10 mouse cellular contexts compared by ENCODE assay signal in genomic region chrX:6091547-6091946, GRCm38 (mm10). TPM values are rescaled to one million over a fixed set of nuclear protein-coding genes. Genes with fewer than 3 reads are reported as not detected.
DNase-seq lines count a peak whose midpoint lies in the region; ATAC-seq and TF ChIP-seq lines count a peak whose summit lies in the region.
"Had no signal": no experiment of that assay in that cellular context is flagged by ENCODE, and none has a peak within 500 bp of the region (broad histone marks: within the 10 kb centered on the region; RNA-seq: fewer than 3 reads in every experiment).

No protein-coding gene starts in this region.

- H3K9me3 ChIP-seq in heart, embryonic 15.5 days (replicated peaks): no peaks in the 10 kb centered on the region
- H3K9me3 ChIP-seq in ES-Bruce4 (replicated peaks; ENCODE audit: control insufficient read depth, insufficient read depth, low read length, poor library complexity, severe bottlenecking): no peaks in the 10 kb centered on the region
- no peaks in the 10 kb centered on the region for H3K9me3 ChIP-seq in forebrain, embryonic 11.5 days (ENCODE audit: control insufficient read depth, low read length)
- H3K9me3 ChIP-seq in limb, embryonic 10.5 days (replicated peaks): no peaks in the 10 kb centered on the region

- H3K4me3 ChIP-seq in heart, embryonic 15.5 days: peak overlapping the region; percentile 48
- no peak overlapping the region for H3K4me3 ChIP-seq in heart, adult 2 months
- H3K4me3 ChIP-seq in ES-Bruce4 (ENCODE audit: low read depth, low read length): peak overlapping the region; percentile 62
- H3K4me3 ChIP-seq in forebrain, embryonic 11.5 days (ENCODE audit: low read depth, low read length): peak overlapping the region; percentile 32
- peak overlapping the region; percentile 47 for H3K4me3 ChIP-seq in limb, embryonic 10.5 days

- TF ChIP-seq CTCF in heart, adult 2 months (IDR thresholded peaks at IDR 0.05): no peak
- no peak for TF ChIP-seq CTCF in ES-Bruce4 (IDR thresholded peaks at IDR 0.05; ENCODE audit: low read depth, low read length)

- intact Hi-C loops in heart, adult 2 months (cut with DNase I): no loop called here

- DNase-seq in heart, adult 2 months: no peak
- no peak for DNase-seq in forebrain, embryonic 11.5 days (ENCODE audit: low spot score)
- DNase-seq in limb, embryonic 10.5 days (ENCODE audit: low spot score): no peak
- DNase-seq in spleen, postnatal 10 days (ENCODE audit: low spot score in 2 of 2): no peak
- no peak for DNase-seq in kidney, postnatal 10 days
- DNase-seq in thymus, postnatal 25 days: no peak

- H3K36me3 ChIP-seq in heart, embryonic 15.5 days: no peaks in the 10 kb centered on the region
- no peaks in the 10 kb centered on the region for H3K36me3 ChIP-seq in heart, adult 2 months (ENCODE audit: control insufficient read depth, insufficient read depth, low read length)
- H3K36me3 ChIP-seq in ES-Bruce4 (ENCODE audit: control insufficient read depth, insufficient read depth, low read length, poor library complexity, severe bottlenecking): no peaks in the 10 kb centered on the region
- no peaks in the 10 kb centered on the region for H3K36me3 ChIP-seq in forebrain, embryonic 11.5 days (ENCODE audit: control insufficient read depth, insufficient read depth, low read length)
- no peaks in the 10 kb centered on the region for H3K36me3 ChIP-seq in limb, embryonic 10.5 days

- H3K4me1 ChIP-seq in heart, embryonic 15.5 days (replicated peaks): no peaks in the 10 kb centered on the region
- H3K4me1 ChIP-seq in heart, adult 2 months (ENCODE audit: control insufficient read depth, insufficient read depth, low read length): no peaks in the 10 kb centered on the region
- no peaks in the 10 kb centered on the region for H3K4me1 ChIP-seq in ES-Bruce4 (ENCODE audit: control insufficient read depth, insufficient read depth, low read length)
- H3K4me1 ChIP-seq in forebrain, embryonic 11.5 days (replicated peaks; ENCODE audit: control insufficient read depth, insufficient read depth, low read length): no peaks in the 10 kb centered on the region
- H3K4me1 ChIP-seq in limb, embryonic 10.5 days: no peaks in the 10 kb centered on the region

- TF ChIP-seq POLR2A in heart, adult 2 months (IDR thresholded peaks at IDR 0.05; ENCODE audit: insufficient read depth, low read depth, low read length): no peak
- TF ChIP-seq POLR2A in ES-Bruce4 (IDR thresholded peaks at IDR 0.05; ENCODE audit: insufficient read depth, low read length): no peak

- no peak for TF ChIP-seq EP300 in heart, adult 2 months (IDR thresholded peaks at IDR 0.05; ENCODE audit: insufficient read depth, low read depth, low read length)
- no peak for TF ChIP-seq EP300 in ES-Bruce4 (IDR thresholded peaks at IDR 0.05; ENCODE audit: insufficient read depth, low read depth, low read length)

- peak overlapping the region; percentile 67 for H3K4me2 ChIP-seq in heart, embryonic 15.5 days
- H3K4me2 ChIP-seq in forebrain, embryonic 11.5 days (ENCODE audit: low read depth, low read length, severe bottlenecking): peak overlapping the region; percentile 51

- peaks cover 5% of the 10 kb centered on the region for H3K27me3 ChIP-seq in heart, embryonic 15.5 days
- no peaks in the 10 kb centered on the region for H3K27me3 ChIP-seq in heart, adult 2 months (ENCODE audit: control insufficient read depth, insufficient read depth, low read length)
- no peaks in the 10 kb centered on the region for H3K27me3 ChIP-seq in ES-Bruce4 (ENCODE audit: control insufficient read depth, insufficient read depth, low read length, poor library complexity, severe bottlenecking)
- H3K27me3 ChIP-seq in forebrain, embryonic 11.5 days (ENCODE audit: control insufficient read depth, insufficient read depth, low read length): no peaks in the 10 kb centered on the region
- H3K27me3 ChIP-seq in limb, embryonic 10.5 days (ENCODE audit: low read depth, poor library complexity, severe bottlenecking): peaks cover 11% of the 10 kb centered on the region

- H3K9ac ChIP-seq in heart, embryonic 15.5 days: no peak overlapping the region
- H3K9ac ChIP-seq in heart, adult 2 months (ENCODE audit: low read depth, low read length): no peak overlapping the region
- H3K9ac ChIP-seq in ES-Bruce4 (ENCODE audit: low read depth, poor library complexity, severe bottlenecking): no peak overlapping the region
- H3K9ac ChIP-seq in forebrain, embryonic 11.5 days (ENCODE audit: low read length): peak overlapping the region; percentile 57

- H3K27ac ChIP-seq in heart, embryonic 15.5 days: no peak overlapping the region
- no peak overlapping the region for H3K27ac ChIP-seq in heart, adult 2 months
- no peak overlapping the region for H3K27ac ChIP-seq in ES-Bruce4 (ENCODE audit: insufficient read depth, low read length)
- H3K27ac ChIP-seq in forebrain, embryonic 11.5 days (ENCODE audit: low read depth, low read length): peak overlapping the region; percentile 25; the same call in 1 of the 2 replicates
- H3K27ac ChIP-seq in limb, embryonic 10.5 days: no peak overlapping the region

- H3K79me2 ChIP-seq in heart, adult 2 months (replicated peaks; ENCODE audit: control insufficient read depth, insufficient read depth, low read length): no peaks in the 10 kb centered on the region

- 21% methylated on average over 12 of the region's 12 CpGs for WGBS in heart, embryonic 15.5 days
- 27% methylated on average over 12 of the region's 12 CpGs for WGBS in heart, adult 2 months
- WGBS in forebrain, embryonic 11.5 days: 20% methylated on average over 12 of the region's 12 CpGs
- 25% methylated on average over 12 of the region's 12 CpGs for WGBS in limb, embryonic 10.5 days

- ATAC-seq in heart, embryonic 15.5 days (replicated peaks; ENCODE audit: insufficient number of reproducible peaks, insufficient read depth, low FRiP score, low read depth): no peak
- peak; percentile 31; the same call in 1 of the 2 replicates for ATAC-seq in forebrain, embryonic 11.5 days (replicated peaks; ENCODE audit: low FRiP score)

RNA-seq across cellular contexts. Expression of gene AU022751, which starts 8.3 kb away (rescaled TPM):
- polyA plus RNA-seq in heart, embryonic 15.5 days (2015; fragmentation: Nextera tagmentation; extraction: Ambion mirVana): not detected in 2 replicates
- not detected for total RNA-seq in heart, adult 2 months (2021)
- polyA plus RNA-seq in heart, adult 2 months (2012; rRNA removed): not detected in 2 replicates
- polyA plus RNA-seq in ES-Bruce4 (2011; ENCODE audit: insufficient read depth, insufficient read length, low read depth, missing spikeins): 0.43 and 0.62 TPM in 2 replicates
- polyA plus RNA-seq in forebrain, embryonic 11.5 days (2014; fragmentation: Nextera tagmentation; extraction: Ambion mirVana): 0.19 TPM in 1 of 2 replicates, not detected in the other
- polyA plus RNA-seq in limb, embryonic 10.5 days (2016; fragmentation: Nextera tagmentation; extraction: Ambion mirVana): not detected in 2 replicates
- total RNA-seq: hematopoietic stem cell, adult 5-6 weeks; megakaryocyte progenitor cell, adult 5-6 weeks had no signal

RNA-seq across cellular contexts. Expression of gene Nudt11, which starts 44.3 kb away (rescaled TPM):
- polyA plus RNA-seq in heart, embryonic 15.5 days (2015; fragmentation: Nextera tagmentation; extraction: Ambion mirVana): 2.7 and 2.9 TPM in 2 replicates
- 1 to 10 TPM in 1 of 2 experiments, under 1 TPM in 1; 0.93 to 1.6 TPM for total RNA-seq in heart, adult 2 months (2021)
- 0.70 and 1.00 TPM in 2 replicates for polyA plus RNA-seq in heart, adult 2 months (2012; rRNA removed)
- 9.0 and 11.0 TPM in 2 replicates for polyA plus RNA-seq in ES-Bruce4 (2011; ENCODE audit: insufficient read depth, insufficient read length, low read depth, missing spikeins)
- polyA plus RNA-seq in forebrain, embryonic 11.5 days (2014; fragmentation: Nextera tagmentation; extraction: Ambion mirVana): 13.7 and 13.8 TPM in 2 replicates
- 7.3 and 7.9 TPM in 2 replicates for polyA plus RNA-seq in limb, embryonic 10.5 days (2016; fragmentation: Nextera tagmentation; extraction: Ambion mirVana)
- total RNA-seq: megakaryocyte progenitor cell, adult 5-6 weeks had no signal
